Mouse (Mus musculus) bone marrow, adult 2 months (tissue): ENCODE data around the gene Uqcr10.

Experiments used
- CTCF ChIP-seq: fragments of 200-500 bp; IDR thresholded peaks from 2 replicates; pipeline ENCODE4 v1.5.1; 2011; ENCODE audit warnings: low read length, control low read depth; ENCODE audit not compliant: control insufficient read depth, insufficient read depth
- POLR2A ChIP-seq: fragments of 200-500 bp; IDR thresholded peaks from 2 replicates; pipeline ENCODE4 v1.6.1; 2011; ENCODE audit warnings: low read depth, mild to moderate bottlenecking, control low read depth, low read length, borderline replicate concordance; ENCODE audit not compliant: control insufficient read depth

DNA sequence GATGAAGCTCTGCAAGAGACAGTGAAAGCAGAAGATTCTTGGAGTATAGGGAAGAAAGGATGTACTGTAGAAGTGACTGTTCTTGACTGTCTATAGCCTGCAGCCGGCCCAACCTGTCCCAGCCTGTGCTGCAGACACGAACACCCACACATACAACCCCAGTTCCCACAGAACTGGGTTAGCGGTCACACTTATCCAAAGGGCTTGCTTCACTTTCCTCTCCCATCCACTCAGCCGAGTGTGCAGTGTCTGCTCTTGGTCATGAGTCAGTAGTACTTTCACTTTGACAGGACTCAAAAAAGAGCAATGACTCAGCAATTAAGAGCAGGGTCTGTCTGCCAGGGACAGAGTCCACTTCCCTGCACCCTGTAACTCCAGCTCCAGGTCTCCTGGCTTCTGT, 42.8 kb downstream of the Uqcr10 start:
- no peak for TF ChIP-seq CTCF
- TF ChIP-seq POLR2A: no peak
